Mouse (Mus musculus): ENCODE measurements around the gene Gm49388.
A peak's percentile ranks its signal among the peaks of the same experiment; 100 is the strongest.

Gm49388 gene

DNA sequence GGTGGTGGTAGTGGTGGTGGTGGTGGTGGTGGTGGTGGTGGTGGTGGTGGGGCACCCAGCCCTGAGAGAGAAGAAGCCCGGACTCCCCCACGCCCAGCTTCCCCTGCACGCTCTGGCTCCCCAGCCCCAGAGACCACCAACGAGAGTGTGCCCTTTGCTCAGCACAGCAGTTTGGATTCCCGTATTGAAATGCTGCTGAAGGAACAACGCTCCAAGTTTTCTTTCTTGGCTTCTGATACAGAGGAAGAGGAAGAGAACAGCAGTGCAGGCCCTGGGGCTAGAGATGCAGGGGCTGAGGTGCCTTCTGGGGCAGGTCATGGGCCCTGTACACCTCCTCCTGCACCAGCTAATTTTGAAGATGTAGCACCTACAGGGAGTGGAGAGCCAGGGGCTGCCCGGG lies at the start of gene Gm49388:
TSS of gene Gm49388 (plus strand) at position 301 of the 400 bp plus-strand sequence.
- DNase-seq (ENCODE audit: low spot score) = no peak

DNA sequence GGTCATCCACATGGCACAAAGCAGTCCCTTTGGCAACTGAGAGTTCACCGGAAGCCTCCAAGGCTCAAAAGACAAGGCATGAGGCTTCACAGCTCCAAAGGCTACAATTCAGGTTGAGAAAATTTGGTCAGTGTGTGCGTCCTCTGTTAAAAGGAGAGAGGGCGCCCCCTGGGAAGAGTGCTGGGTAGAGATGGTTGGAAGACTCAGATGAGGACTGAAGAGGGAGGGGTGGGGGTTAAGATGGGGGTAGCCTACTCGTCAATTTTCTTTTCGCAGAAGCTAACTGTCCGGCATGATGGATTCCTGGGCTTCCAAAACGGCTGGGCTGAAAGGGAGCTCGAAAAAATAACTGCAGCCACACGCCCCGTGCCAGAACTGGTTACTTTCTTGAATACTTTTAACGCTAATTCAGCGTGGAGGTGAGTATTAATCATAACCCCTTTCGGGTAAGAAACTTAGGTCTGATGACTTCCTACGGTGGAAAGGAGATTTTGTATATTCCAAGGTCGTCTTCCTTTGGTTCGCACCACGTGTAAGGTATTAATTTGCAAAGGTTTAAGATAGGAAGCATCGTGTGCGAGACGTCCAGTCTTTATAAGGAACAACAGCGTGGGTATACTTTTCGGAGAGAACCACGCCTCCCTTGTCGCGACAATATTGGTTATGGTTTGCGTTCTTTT lies 40.9 kb upstream of the Gm49388 start, which contains the start of gene Fbxl19:
TSS of gene Fbxl19 (plus strand) at position 178 of the 680 bp plus-strand sequence.
- peak; percentile 92 for DNase-seq (ENCODE audit: low spot score)

DNA sequence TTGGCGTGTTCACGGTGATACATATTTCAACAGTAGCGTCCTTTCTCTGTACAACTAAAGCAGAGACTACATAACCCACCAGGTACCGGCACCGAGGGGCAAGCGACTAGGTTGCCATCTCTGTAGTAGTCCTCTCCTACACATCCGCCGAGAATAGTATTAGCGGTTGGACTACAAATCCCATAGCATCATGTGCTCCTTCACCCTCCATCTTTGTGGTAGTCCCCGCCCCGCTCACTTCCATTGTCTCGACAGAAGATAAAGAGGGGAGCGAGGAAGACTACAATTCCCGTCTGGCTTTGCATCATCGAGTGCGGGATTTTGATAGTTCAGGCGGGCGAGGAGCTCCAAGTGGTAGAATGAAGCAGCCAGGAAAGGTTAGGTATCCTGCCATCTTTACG lies 40.2 kb upstream of the Gm49388 start:
- peak; percentile 99 for DNase-seq (ENCODE audit: low spot score)

DNA sequence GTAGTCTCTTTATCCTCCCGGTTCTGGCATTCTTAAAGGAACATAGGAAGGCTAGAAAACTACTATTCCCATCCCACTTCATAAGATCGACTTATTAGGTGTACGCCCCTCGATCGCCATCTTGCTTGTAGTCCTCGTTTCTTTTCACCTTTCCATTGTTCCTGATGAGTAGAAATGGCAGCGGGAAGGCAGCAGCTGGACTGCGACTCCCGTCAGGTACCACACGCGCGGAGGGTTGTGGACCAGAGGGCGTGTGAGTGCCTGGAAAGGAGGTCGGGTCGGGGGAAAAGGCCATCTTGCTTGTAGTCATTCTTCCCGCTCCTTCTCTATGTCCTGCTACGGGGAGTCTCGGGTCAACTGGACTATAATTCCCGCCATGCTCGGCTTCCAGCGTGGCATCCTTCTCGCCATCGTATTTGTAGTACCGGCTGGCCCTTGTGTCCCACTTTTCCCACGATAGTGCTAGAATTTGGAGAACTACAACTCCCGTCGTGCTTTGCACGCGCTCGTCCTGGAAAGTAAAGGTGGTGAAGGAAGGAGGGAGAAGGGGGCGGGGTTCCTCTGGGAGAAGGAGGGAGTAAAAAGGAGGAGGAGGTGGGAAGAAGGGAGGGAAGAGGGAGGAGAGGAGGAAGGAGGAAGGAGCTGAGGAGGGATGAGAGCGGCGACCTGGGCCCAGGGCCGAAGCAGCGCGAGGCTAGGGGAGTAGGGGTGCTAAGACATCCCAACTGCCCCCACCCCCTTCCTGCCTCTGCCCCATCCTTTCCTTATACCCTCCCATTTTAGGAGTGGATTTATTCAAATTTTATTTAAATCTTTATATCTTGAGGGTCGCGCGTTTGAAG lies 39.5 kb upstream of the Gm49388 start:
- DNase-seq (ENCODE audit: low spot score) = peak; percentile 99

DNA sequence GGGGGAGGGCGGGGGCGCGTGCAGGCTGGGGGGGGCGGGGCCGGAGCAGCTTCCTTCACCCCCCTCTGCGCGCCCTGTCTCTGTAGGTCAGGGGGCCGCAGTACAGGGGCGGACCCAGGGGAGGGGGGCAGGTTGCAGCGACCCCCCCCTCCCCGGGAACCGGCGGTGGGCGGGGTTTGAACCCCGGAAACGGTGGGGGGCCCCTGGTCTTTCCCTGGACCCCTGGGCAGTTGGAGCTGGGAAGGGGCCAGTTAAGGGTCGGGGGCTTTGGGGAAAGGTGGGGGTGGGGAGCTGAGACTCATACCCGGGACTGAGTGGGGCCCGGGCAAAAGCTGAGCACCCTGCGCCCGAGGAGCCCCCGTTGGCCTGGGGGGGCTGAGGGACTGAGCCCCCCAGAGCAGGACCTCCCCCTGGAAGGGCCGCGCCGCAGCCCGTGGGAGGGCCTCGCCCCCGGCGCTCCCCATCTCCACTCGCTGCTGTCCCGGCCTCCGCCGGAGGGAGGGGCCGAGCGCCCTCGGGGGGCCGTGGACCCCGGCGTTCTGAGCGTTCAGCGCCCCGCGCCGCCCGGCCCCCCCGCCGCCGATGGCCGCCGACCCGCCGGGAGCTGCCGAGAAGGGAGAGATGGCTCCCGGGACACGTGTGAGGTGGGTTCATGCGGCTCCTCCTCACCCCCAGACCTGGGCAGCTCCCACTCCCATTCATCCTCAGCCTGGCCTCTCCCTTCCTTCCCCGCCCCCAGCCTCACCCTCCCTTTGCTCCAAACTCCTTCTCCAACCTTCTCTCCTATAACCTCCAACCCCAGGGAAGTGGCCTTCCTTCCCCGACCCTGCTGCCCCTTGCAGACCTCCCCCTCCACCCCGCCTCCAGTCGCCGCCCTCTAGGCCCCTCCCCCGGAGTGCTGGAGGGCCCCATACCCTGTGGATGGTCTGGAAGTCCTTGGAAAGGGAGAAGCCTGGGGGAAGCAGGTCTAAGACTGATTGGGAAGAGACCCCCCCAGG lies 38.6 kb upstream of the Gm49388 start:
- peak; percentile 81 for DNase-seq (ENCODE audit: low spot score)

GRCm38 (mm10) chr7:127747559-127748234 lies 37.7 kb upstream of the Gm49388 start:
- DNase-seq (ENCODE audit: low spot score) = no peak

- DNase-seq (ENCODE audit: low spot score) = no peak
Observed at GRCm38 (mm10) chr7:127748235-127748560, 37.2 kb upstream of the Gm49388 start.

DNA sequence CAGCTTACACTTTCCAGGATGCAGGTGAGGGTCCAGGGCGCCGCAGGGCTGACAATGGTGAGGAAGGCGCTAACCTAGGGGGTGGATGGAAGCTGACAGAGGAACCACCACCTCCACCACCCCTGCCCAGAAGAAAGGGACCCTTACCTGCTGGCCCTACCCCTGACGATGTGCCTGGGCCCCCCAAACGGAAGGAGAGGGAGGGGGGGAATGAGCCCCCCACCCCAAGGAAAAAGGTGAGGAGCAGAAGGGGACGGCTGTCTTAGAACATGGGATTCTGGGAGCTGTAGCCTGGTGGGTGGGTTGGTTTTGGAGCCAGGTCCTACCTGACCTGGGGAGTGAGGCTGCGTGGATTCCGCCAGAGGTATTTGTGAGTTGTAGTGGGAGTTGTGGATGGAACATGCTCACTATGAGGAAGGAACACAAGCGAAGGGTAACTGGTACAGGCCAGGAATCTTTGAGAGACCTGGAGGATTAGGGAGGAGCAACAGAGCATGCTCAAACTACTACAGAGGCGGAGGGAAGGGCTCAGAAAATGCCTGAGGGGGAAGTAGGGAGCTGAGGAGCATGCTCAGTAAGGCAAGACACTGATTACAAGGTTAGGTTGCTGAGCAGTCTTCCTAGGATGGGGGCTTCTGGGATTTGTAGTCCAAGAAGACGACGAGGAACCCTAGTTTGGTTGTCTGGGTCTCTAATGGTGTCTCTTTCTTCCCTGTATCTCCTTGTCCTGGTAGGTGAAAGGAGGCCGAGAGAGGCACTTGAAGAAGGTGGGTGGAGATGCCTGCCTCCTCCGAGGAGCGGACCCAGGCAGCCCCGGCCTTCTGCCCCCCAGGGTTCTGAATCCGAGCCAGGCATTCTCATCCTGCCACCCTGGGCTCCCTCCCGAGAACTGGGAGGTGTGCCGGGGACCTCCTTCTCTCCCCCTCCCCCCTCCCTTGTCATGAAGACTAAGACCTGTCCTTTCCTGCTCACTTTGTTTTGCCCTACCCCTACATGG lies 35.0 kb upstream of the Gm49388 start:
- peak; percentile 15 for DNase-seq (ENCODE audit: low spot score)

- no peak for DNase-seq (ENCODE audit: low spot score)
Observed at GRCm38 (mm10) chr7:127751619-127752018, 33.8 kb upstream of the Gm49388 start.

DNA sequence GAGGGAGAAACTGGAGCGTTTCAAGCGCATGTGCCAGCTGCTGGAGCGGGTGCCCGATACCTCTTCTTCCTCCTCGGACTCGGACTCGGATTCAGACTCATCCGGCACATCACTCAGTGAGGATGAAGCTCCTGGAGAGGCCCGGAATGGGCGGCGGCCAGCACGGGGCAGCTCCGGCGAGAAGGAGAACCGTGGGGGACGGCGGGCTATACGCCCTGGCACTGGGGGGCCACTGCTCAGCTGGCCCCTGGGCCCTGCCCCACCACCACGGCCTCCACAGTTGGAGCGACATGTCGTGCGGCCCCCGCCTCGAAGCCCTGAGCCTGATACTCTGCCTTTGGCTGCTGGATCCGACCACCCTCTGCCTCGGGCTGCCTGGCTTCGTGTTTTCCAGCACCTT lies 33.3 kb upstream of the Gm49388 start:
- DNase-seq (ENCODE audit: low spot score) = no peak

- DNase-seq (ENCODE audit: low spot score) = no peak
Observed at GRCm38 (mm10) chr7:127753158-127753557, 32.2 kb upstream of the Gm49388 start.

GRCm38 (mm10) chr7:127753741-127754140 lies 31.7 kb upstream of the Gm49388 start:
- DNase-seq (ENCODE audit: low spot score) = no peak

GRCm38 (mm10) chr7:127759716-127760115 lies 25.7 kb upstream of the Gm49388 start:
- peak; percentile 12 for DNase-seq (ENCODE audit: low spot score)

DNA sequence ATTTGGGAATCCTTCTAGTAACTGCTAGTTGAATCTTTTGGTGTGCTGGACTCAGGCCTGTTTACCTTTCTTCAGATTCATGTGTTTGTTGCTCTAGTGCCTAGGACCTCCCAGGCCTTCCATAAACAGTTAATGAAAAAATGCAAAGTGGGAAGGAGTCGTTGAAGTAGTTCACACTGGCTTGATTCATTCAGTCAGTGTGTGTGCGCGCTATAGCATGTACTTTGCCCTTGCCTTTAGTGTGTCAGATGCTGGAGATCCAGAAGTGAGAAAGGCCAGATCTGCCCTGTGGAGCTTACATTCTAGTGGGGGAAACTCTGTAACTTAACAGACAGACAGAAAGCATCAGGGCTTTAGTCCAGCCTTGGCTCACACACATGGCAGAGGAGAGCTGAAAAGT lies 24.9 kb upstream of the Gm49388 start:
- DNase-seq (ENCODE audit: low spot score) = no peak

GRCm38 (mm10) chr7:127761026-127761425 lies 24.4 kb upstream of the Gm49388 start:
- peak; percentile 82 for DNase-seq (ENCODE audit: low spot score)

- no peak for DNase-seq (ENCODE audit: low spot score)
Observed at GRCm38 (mm10) chr7:127763642-127764041, 21.8 kb upstream of the Gm49388 start.

- no peak for DNase-seq (ENCODE audit: low spot score)
Observed at GRCm38 (mm10) chr7:127765756-127766155, 19.7 kb upstream of the Gm49388 start.

DNA sequence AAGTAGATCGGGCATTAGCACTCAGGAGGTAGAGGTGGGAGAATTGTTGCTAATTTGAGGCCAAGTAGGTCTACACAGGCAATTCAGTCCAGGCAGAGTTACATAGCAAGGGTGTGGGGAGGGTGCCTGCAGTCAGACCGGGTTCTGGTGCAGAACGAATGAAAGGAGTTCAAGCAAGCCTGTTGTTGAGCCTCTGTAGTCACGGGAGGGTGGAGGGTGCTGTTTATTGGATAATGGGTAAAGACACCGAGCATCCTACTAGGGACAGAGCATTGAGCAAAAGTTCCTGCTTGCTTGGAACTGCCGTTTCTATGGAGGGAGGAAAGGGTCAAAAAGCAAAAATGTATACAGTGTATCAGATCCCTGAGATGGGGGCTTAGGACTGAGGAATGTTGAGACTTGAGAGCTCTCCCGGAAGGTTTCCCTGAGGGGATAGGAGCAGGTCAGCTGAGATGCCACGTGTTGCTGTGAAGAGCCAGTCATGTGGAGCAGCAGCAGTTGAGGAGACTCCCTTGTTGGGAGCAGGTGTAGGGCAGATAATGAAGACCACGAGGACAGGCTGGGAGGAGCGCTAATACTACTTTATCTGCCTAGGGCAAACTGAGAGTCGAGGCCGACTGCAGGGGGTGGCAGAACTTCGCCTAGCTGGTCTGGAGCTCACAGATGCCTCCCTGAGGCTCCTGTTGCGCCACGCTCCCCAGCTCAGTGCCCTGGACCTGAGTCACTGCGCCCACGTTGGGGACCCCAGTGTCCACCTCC lies 18.4 kb upstream of the Gm49388 start:
- DNase-seq (ENCODE audit: low spot score) = no peak

- DNase-seq (ENCODE audit: low spot score) = no peak
Observed at GRCm38 (mm10) chr7:127767671-127768345, 17.6 kb upstream of the Gm49388 start.

Data from embryo, embryonic 10.5 days (tissue).